Mouse (Mus musculus) ES-Bruce4 (cell line): ENCODE measurements around the gene Phactr1. TPM values are rescaled to one million over a fixed set of nuclear protein-coding genes. Genes with fewer than 3 reads are reported as not detected.

Experiments used
- H3K27ac ChIP-seq: 2 replicates; pipeline ENCODE4 v1.5.1; 2012; ENCODE audit warnings: low read length, inconsistent platforms; ENCODE audit not compliant: insufficient read depth
- H3K27me3 ChIP-seq: 2 replicates; pipeline ENCODE4 v1.6.1; 2012; ENCODE audit warnings: mild to moderate bottlenecking, low read length, inconsistent platforms; ENCODE audit not compliant: control insufficient read depth, poor library complexity, insufficient read depth, severe bottlenecking
- H3K36me3 ChIP-seq: 2 replicates; pipeline ENCODE4 v1.6.1; 2012; ENCODE audit warnings: inconsistent platforms, mild to moderate bottlenecking, low read length, moderate library complexity; ENCODE audit not compliant: control insufficient read depth, poor library complexity, insufficient read depth, severe bottlenecking
- H3K4me1 ChIP-seq: one replicate; pipeline ENCODE4 v1.8.1; 2011; ENCODE audit warnings: low read length; ENCODE audit not compliant: control insufficient read depth, insufficient read depth
- H3K4me3 ChIP-seq: 2 replicates; pipeline ENCODE4 v1.5.1; 2011; ENCODE audit warnings: low read depth, mild to moderate bottlenecking, low read length
- H3K9ac ChIP-seq: 2 replicates; pipeline ENCODE4 v1.6.1; 2012; ENCODE audit warnings: low read depth, mild to moderate bottlenecking, inconsistent platforms; ENCODE audit not compliant: poor library complexity, severe bottlenecking
- H3K9me3 ChIP-seq: replicated peaks from 2 replicates; pipeline ENCODE4 v1.6.1; 2012; ENCODE audit warnings: mild to moderate bottlenecking, low read length, inconsistent platforms; ENCODE audit not compliant: control insufficient read depth, poor library complexity, insufficient read depth, severe bottlenecking
- CTCF ChIP-seq: IDR thresholded peaks from one replicate; pipeline ENCODE4 v1.8.1; 2011; ENCODE audit warnings: low read depth, low read length
- EP300 ChIP-seq: IDR thresholded peaks from 2 replicates; pipeline ENCODE4 v1.6.1; 2011; ENCODE audit warnings: low read depth, low read length; ENCODE audit not compliant: insufficient read depth
- POLR2A ChIP-seq: IDR thresholded peaks from one replicate; pipeline ENCODE4 v1.8.1; 2011; ENCODE audit warnings: low read length; ENCODE audit not compliant: insufficient read depth
- polyA plus RNA-seq: library from polyadenylated mRNA; stranded (reverse); fragments of >200 nt; gene quantifications from 2 replicates; pipeline ENCODE4 v1.2.4, GENCODE M21; 2011; ENCODE audit warnings: low read depth; ENCODE audit not compliant: missing spikeins, insufficient read depth, insufficient read length

Gene Phactr1
- 0.96 and 1.9 TPM in 2 replicates for polyA plus RNA-seq

- Histone ChIP-seq H3K9ac (no peak within 1 kb of the TSS), H3K4me1 (no peaks in the 10 kb centered on the region), H3K9me3 (no peaks in the 10 kb centered on the region), H3K36me3 (no peaks in the 10 kb centered on the region), H3K27ac (peak within 1 kb of the TSS; percentile 51), H3K27me3 (no peaks in the 10 kb centered on the region), H3K4me3 (no peak within 1 kb of the TSS)
- TF ChIP-seq CTCF (no peak), POLR2A (no peak), EP300 (no peak)
These were observed at the start of gene Phactr1 for GRCm38 (mm10) chr13:42680391-42680994. Phactr1 (plus strand) TSS chr13:42680623.

DNA sequence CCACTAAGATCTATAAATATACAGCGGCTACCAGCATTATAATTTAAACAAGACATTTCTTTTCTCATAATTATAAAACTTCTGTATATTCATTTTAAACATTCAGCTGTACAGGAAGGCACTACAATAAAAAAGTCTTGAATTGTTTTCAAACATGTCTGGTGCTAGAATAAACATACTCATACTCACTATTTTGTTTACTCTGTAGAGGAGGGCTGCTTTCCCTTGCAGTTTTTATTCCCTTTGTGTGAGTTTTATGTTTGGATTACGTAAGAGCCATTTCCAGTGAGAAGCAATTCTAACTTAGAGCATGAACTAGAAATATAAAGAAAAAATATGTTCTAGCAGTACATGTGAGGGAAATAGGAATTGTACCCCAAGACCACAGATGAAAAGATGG lies 45.5 kb upstream of the Phactr1 start:
- Histone ChIP-seq H3K9ac (no peak overlapping the region), H3K4me1 (no peaks in the 10 kb centered on the region), H3K27me3 (no peaks in the 10 kb centered on the region), H3K36me3 (no peaks in the 10 kb centered on the region), H3K9me3 (no peaks in the 10 kb centered on the region), H3K27ac (no peak overlapping the region), H3K4me3 (no peak overlapping the region)
- TF ChIP-seq POLR2A: no peak
- TF ChIP-seq EP300: no peak

GRCm38 (mm10) chr13:42650228-42650627 lies 30.2 kb upstream of the Phactr1 start:
- no peaks in the 10 kb centered on the region for H3K9me3 ChIP-seq
- H3K4me1 ChIP-seq: no peaks in the 10 kb centered on the region
- no peaks in the 10 kb centered on the region for H3K36me3 ChIP-seq
- H3K27me3 ChIP-seq: no peaks in the 10 kb centered on the region
- no peak overlapping the region for H3K9ac ChIP-seq
- no peak overlapping the region for H3K4me3 ChIP-seq
- H3K27ac ChIP-seq: no peak overlapping the region
- TF ChIP-seq CTCF: no peak

- H3K4me1 ChIP-seq: no peaks in the 10 kb centered on the region
- no peak overlapping the region for H3K4me3 ChIP-seq
- H3K27me3 ChIP-seq: no peaks in the 10 kb centered on the region
- no peak overlapping the region for H3K27ac ChIP-seq
- H3K36me3 ChIP-seq: no peaks in the 10 kb centered on the region
- no peak overlapping the region for H3K9ac ChIP-seq
- no peaks in the 10 kb centered on the region for H3K9me3 ChIP-seq
- TF ChIP-seq EP300: no peak
- no peak for TF ChIP-seq POLR2A
- TF ChIP-seq CTCF: no peak
These were observed 23.6 kb upstream of the Phactr1 start for GRCm38 (mm10) chr13:42656643-42657315.

- no peak for TF ChIP-seq EP300
- TF ChIP-seq POLR2A: no peak
- no peak for TF ChIP-seq CTCF
- Histone ChIP-seq H3K9me3 (no peaks in the 10 kb centered on the region), H3K36me3 (no peaks in the 10 kb centered on the region), H3K4me3 (no peak overlapping the region), H3K27ac (no peak overlapping the region), H3K4me1 (no peaks in the 10 kb centered on the region), H3K27me3 (no peaks in the 10 kb centered on the region), H3K9ac (no peak overlapping the region)
These were observed 8.7 kb upstream of the Phactr1 start for GRCm38 (mm10) chr13:42671651-42672290.

GRCm38 (mm10) chr13:42681299-42681698 lies 876 bp downstream of the Phactr1 start:
- H3K36me3 ChIP-seq: no peaks in the 10 kb centered on the region
- H3K4me3 ChIP-seq: no peak overlapping the region
- H3K9me3 ChIP-seq: no peaks in the 10 kb centered on the region
- no peak overlapping the region for H3K9ac ChIP-seq
- no peak overlapping the region for H3K27ac ChIP-seq
- no peak for TF ChIP-seq EP300
- TF ChIP-seq CTCF: no peak
- TF ChIP-seq POLR2A: no peak
- H3K4me1 ChIP-seq: no peaks in the 10 kb centered on the region
- H3K27me3 ChIP-seq: no peaks in the 10 kb centered on the region
